Mouse (Mus musculus) ES-Bruce4 (cell line): Measurements from ENCODE around the gene Cyp3a13. TPM values are rescaled to one million over a fixed set of nuclear protein-coding genes. Genes with fewer than 3 reads are reported as not detected.

Experiments used
- H3K27ac ChIP-seq: 2 replicates; pipeline ENCODE4 v1.5.1; 2012; ENCODE audit warnings: low read length, inconsistent platforms; ENCODE audit not compliant: insufficient read depth
- H3K27me3 ChIP-seq: 2 replicates; pipeline ENCODE4 v1.6.1; 2012; ENCODE audit warnings: mild to moderate bottlenecking, low read length, inconsistent platforms; ENCODE audit not compliant: control insufficient read depth, poor library complexity, insufficient read depth, severe bottlenecking
- H3K36me3 ChIP-seq: 2 replicates; pipeline ENCODE4 v1.6.1; 2012; ENCODE audit warnings: inconsistent platforms, mild to moderate bottlenecking, low read length, moderate library complexity; ENCODE audit not compliant: control insufficient read depth, poor library complexity, insufficient read depth, severe bottlenecking
- H3K4me1 ChIP-seq: one replicate; pipeline ENCODE4 v1.8.1; 2011; ENCODE audit warnings: low read length; ENCODE audit not compliant: control insufficient read depth, insufficient read depth
- H3K4me3 ChIP-seq: 2 replicates; pipeline ENCODE4 v1.5.1; 2011; ENCODE audit warnings: low read depth, mild to moderate bottlenecking, low read length
- H3K9ac ChIP-seq: 2 replicates; pipeline ENCODE4 v1.6.1; 2012; ENCODE audit warnings: low read depth, mild to moderate bottlenecking, inconsistent platforms; ENCODE audit not compliant: poor library complexity, severe bottlenecking
- H3K9me3 ChIP-seq: replicated peaks from 2 replicates; pipeline ENCODE4 v1.6.1; 2012; ENCODE audit warnings: mild to moderate bottlenecking, low read length, inconsistent platforms; ENCODE audit not compliant: control insufficient read depth, poor library complexity, insufficient read depth, severe bottlenecking
- CTCF ChIP-seq: IDR thresholded peaks from one replicate; pipeline ENCODE4 v1.8.1; 2011; ENCODE audit warnings: low read depth, low read length
- EP300 ChIP-seq: IDR thresholded peaks from 2 replicates; pipeline ENCODE4 v1.6.1; 2011; ENCODE audit warnings: low read depth, low read length; ENCODE audit not compliant: insufficient read depth
- POLR2A ChIP-seq: IDR thresholded peaks from one replicate; pipeline ENCODE4 v1.8.1; 2011; ENCODE audit warnings: low read length; ENCODE audit not compliant: insufficient read depth
- polyA plus RNA-seq: library from polyadenylated mRNA; stranded (reverse); fragments of >200 nt; gene quantifications from 2 replicates; pipeline ENCODE4 v1.2.4, GENCODE M21; 2011; ENCODE audit warnings: low read depth; ENCODE audit not compliant: missing spikeins, insufficient read depth, insufficient read length

The Cyp3a13 gene
- polyA plus RNA-seq, 1 experiment, result not detected

- H3K9me3 ChIP-seq, result no peaks in the 10 kb centered on the region
- H3K36me3 ChIP-seq, result no peaks in the 10 kb centered on the region
- H3K4me1 ChIP-seq, result no peaks in the 10 kb centered on the region
- no peak overlapping the region for H3K27ac ChIP-seq
- no peaks in the 10 kb centered on the region for H3K27me3 ChIP-seq
- TF ChIP-seq POLR2A (no peak), CTCF (no peak), EP300 (no peak)
- H3K4me3 ChIP-seq, result no peak overlapping the region
- H3K9ac ChIP-seq, result no peak overlapping the region
Observed at GRCm38 (mm10) chr5:137922171-137922570, 752 bp upstream of the Cyp3a13 start.

GRCm38 (mm10) chr5:137915550-137915949 is 5.9 kb downstream of the Cyp3a13 start:
- Histone ChIP-seq H3K36me3 (no peaks in the 10 kb centered on the region), H3K4me1 (no peaks in the 10 kb centered on the region), H3K27ac (no peak overlapping the region), H3K9me3 (no peaks in the 10 kb centered on the region), H3K27me3 (no peaks in the 10 kb centered on the region), H3K4me3 (no peak overlapping the region), H3K9ac (no peak overlapping the region)
- TF ChIP-seq CTCF, result no peak
- no peak for TF ChIP-seq POLR2A
- no peak for TF ChIP-seq EP300

DNA sequence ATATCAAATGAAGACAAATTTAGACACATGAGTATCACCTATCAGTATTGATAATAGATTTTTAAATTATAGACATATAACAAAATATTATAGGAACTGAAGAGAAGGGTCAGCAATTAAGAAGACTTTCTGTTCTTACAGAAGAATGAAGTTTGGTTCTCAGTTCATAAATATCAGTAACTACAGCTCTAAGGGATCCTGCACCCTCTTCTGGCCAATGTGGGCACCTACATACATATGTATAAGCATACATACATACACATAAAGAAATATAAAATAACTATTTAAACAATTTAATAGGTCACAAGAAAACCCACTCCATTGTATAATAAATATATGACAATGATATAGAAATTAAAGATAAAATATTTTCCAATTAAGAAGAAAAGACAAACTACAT is 6.9 kb downstream of the Cyp3a13 start:
- no peaks in the 10 kb centered on the region for H3K4me1 ChIP-seq
- no peak overlapping the region for H3K9ac ChIP-seq
- H3K27me3 ChIP-seq, result no peaks in the 10 kb centered on the region
- no peak for TF ChIP-seq POLR2A
- no peak for TF ChIP-seq CTCF
- no peak for TF ChIP-seq EP300
- H3K4me3 ChIP-seq, result no peak overlapping the region
- H3K9me3 ChIP-seq, result no peaks in the 10 kb centered on the region
- no peak overlapping the region for H3K27ac ChIP-seq
- no peaks in the 10 kb centered on the region for H3K36me3 ChIP-seq

DNA sequence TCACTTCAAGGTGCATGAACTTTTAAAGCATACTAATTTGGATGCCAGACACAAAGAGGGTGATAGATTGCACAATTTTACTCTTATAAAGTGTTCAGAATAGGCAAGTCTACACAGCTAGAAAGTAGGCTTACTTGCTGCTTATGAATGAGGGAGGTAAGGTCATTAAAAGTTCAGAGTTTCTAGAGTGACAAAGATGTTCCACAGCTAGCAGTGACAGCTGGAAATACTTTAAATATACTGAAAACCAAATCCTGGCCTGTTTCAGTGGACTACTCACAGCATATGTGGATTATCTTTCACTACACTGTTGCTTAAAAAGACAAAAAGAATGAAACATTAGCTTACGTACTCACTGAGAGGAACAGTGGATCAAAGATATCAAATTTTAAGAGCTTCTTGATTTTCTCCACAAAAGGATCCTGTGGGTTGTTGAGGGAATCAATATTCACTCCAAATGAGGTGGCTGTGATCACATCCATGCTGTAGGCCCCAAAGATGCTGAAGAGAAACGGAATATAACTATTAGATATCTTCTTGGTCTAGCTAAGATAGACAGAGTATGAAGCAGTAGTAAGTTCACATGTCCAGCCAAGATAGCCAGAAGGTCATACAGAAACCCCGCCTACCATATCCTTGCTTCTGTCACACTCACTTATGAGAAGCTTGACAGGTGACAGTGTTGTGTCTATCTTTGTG is 11.7 kb downstream of the Cyp3a13 start:
- Histone ChIP-seq H3K9me3 (no peaks in the 10 kb centered on the region), H3K9ac (no peak overlapping the region), H3K36me3 (no peaks in the 10 kb centered on the region), H3K4me3 (no peak overlapping the region), H3K27me3 (no peaks in the 10 kb centered on the region), H3K4me1 (no peaks in the 10 kb centered on the region), H3K27ac (no peak overlapping the region)
- no peak for TF ChIP-seq CTCF
- no peak for TF ChIP-seq POLR2A
- TF ChIP-seq EP300, result no peak

- H3K27me3 ChIP-seq, result no peaks in the 10 kb centered on the region
- H3K4me1 ChIP-seq, result no peaks in the 10 kb centered on the region
- H3K27ac ChIP-seq, result no peak overlapping the region
- H3K9me3 ChIP-seq, result no peaks in the 10 kb centered on the region
- H3K9ac ChIP-seq, result no peak overlapping the region
- TF ChIP-seq POLR2A (no peak), EP300 (no peak), CTCF (no peak)
- H3K36me3 ChIP-seq, result no peaks in the 10 kb centered on the region
- no peak overlapping the region for H3K4me3 ChIP-seq
Observed at GRCm38 (mm10) chr5:137897812-137898211, 23.6 kb downstream of the Cyp3a13 start.

- TF ChIP-seq CTCF (peak; percentile 29), EP300 (no peak), POLR2A (no peak)
- Histone ChIP-seq H3K27me3 (no peaks in the 10 kb centered on the region), H3K9ac (no peak overlapping the region), H3K9me3 (no peaks in the 10 kb centered on the region), H3K4me1 (no peaks in the 10 kb centered on the region), H3K36me3 (no peaks in the 10 kb centered on the region), H3K27ac (no peak overlapping the region), H3K4me3 (no peak overlapping the region)
Observed at GRCm38 (mm10) chr5:137892954-137893353, 28.5 kb downstream of the Cyp3a13 start.
